Mouse (Mus musculus): ENCODE results near the gene Fam155a. TPM values are rescaled to one million over a fixed set of nuclear protein-coding genes. Genes with fewer than 3 reads are reported as not detected.

Fam155a gene
- polyA plus RNA-seq, 1 experiment from 2014 or later = 0.15 TPM

DNA sequence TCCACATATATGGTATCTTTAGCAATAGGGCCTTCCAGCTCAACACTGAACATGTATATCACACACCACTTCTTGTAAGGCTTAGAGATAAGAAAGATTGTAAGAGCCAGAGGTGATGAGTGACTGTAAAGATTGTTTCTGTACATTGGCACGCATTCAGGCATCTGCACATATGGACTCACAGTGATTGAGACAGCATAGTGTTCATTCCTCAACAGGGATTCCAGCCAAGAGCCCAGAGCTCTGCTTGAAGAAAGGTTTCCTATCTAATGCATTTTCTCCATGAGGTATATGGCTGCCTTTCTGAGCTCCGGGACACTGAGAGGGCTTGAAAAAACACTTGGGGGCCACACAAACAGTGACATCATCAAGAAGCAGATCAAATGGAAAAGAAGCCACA lies 438.2 kb downstream of the Fam155a start:
- H3K4me3 ChIP-seq (ENCODE audit: low read length) = no peak overlapping the region

DNA sequence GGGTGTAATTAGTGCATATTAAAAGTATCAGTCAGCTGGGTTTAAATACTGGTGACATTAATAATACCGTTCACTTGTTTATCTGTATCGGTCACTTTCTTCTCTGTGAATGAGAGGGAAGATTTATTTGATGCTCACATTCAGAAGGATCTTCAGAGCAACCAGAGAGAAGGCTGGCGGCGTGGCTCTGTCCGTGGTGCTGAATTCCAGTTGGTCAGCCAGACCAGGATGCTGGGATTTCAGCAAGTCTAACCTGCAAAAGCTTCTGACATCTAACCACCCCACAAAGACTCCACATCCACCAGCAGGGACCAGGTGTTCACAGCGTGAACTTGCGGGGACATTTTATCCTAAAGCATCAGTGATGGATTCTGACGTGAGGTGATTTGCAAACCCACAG lies 461.5 kb downstream of the Fam155a start:
- H3K9ac ChIP-seq (ENCODE audit: low read length) = no peak overlapping the region
- H3K9me3 ChIP-seq (ENCODE audit: control insufficient read depth, low read length) = no peaks in the 10 kb centered on the region
- H3K36me3 ChIP-seq (ENCODE audit: control insufficient read depth, insufficient read depth, low read length) = no peaks in the 10 kb centered on the region
- no peaks in the 10 kb centered on the region for H3K27me3 ChIP-seq (ENCODE audit: control insufficient read depth, insufficient read depth, low read depth, low read length)
- no peak for ATAC-seq (ENCODE audit: low read depth)
- H3K27ac ChIP-seq (ENCODE audit: low read length) = no peak overlapping the region
- no peak overlapping the region for H3K4me3 ChIP-seq (ENCODE audit: low read length)
- H3K4me1 ChIP-seq (replicated peaks; ENCODE audit: control insufficient read depth, insufficient read depth, low read length) = no peaks in the 10 kb centered on the region
- H3K4me2 ChIP-seq (ENCODE audit: low read depth, low read length) = no peak overlapping the region
- 25% methylated on average over 8 of the region's 8 CpGs for WGBS

More for the DNA sequence above, 438.2 kb downstream of the Fam155a start:
- Histone ChIP-seq H3K36me3 (ENCODE audit: control insufficient read depth, insufficient read depth, low read length) (no peaks in the 10 kb centered on the region), H3K4me1 (replicated peaks; ENCODE audit: control insufficient read depth, insufficient read depth, low read length) (no peaks in the 10 kb centered on the region), H3K4me2 (ENCODE audit: low read depth, low read length) (no peak overlapping the region), H3K9me3 (ENCODE audit: control insufficient read depth, low read length) (no peaks in the 10 kb centered on the region), H3K27me3 (ENCODE audit: control insufficient read depth, insufficient read depth, low read depth, low read length) (no peaks in the 10 kb centered on the region), H3K9ac (ENCODE audit: low read length) (no peak overlapping the region), H3K27ac (ENCODE audit: low read length) (no peak overlapping the region)
- WGBS = 43% methylated on average over 2 of the region's 2 CpGs
- peak; percentile 70; the same call in 1 of the 2 replicates for ATAC-seq (ENCODE audit: low read depth)

GRCm38 (mm10) chr8:9303526-9304135 lies 467.3 kb downstream of the Fam155a start:
- 68% methylated on average over 6 of the region's 6 CpGs for WGBS

GRCm38 (mm10) chr8:9295046-9295445 lies 475.9 kb downstream of the Fam155a start:
- H3K9ac ChIP-seq (ENCODE audit: low read length) = no peak overlapping the region
- no peak for ATAC-seq (ENCODE audit: low read depth)
- whole genome bisulfite sequencing = 49% methylated on average over 2 of the region's 2 CpGs

More at GRCm38 (mm10) chr8:9303526-9304135, 467.3 kb downstream of the Fam155a start:
- Histone ChIP-seq H3K27ac (ENCODE audit: low read length) (no peak overlapping the region), H3K4me1 (replicated peaks; ENCODE audit: control insufficient read depth, insufficient read depth, low read length) (no peaks in the 10 kb centered on the region), H3K4me2 (ENCODE audit: low read depth, low read length) (no peak overlapping the region), H3K4me3 (ENCODE audit: low read length) (no peak overlapping the region), H3K9me3 (ENCODE audit: control insufficient read depth, low read length) (no peaks in the 10 kb centered on the region), H3K36me3 (ENCODE audit: control insufficient read depth, insufficient read depth, low read length) (no peaks in the 10 kb centered on the region), H3K9ac (ENCODE audit: low read length) (no peak overlapping the region), H3K27me3 (ENCODE audit: control insufficient read depth, insufficient read depth, low read depth, low read length) (no peaks in the 10 kb centered on the region)
- ATAC-seq (ENCODE audit: low read depth) = no peak

DNA sequence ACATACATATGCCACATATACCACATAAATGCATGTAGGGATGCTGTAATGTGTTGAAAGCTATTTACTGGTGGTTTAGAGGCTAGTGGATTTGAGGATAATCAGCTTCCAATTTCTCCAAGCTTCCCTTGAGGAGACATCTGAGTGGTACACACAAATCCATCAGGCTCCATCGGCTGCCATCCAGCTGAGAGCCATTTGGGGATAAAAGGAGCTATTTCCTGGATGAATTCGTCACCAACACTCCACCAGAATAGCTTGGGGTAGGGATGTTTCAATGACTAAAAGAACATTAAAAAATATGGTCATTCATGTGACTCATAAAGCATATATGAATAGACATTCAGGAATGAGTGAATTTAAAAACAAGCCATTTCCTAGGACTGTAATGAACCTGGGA lies 478.4 kb downstream of the Fam155a start:
- no peak overlapping the region for H3K9ac ChIP-seq (ENCODE audit: low read length)
- no peak for ATAC-seq (ENCODE audit: low read depth)
- no peaks in the 10 kb centered on the region for H3K27me3 ChIP-seq (ENCODE audit: control insufficient read depth, insufficient read depth, low read depth, low read length)
- H3K9me3 ChIP-seq (ENCODE audit: control insufficient read depth, low read length) = no peaks in the 10 kb centered on the region
- WGBS = 51% methylated on average over 2 of the region's 2 CpGs
- no peak overlapping the region for H3K4me3 ChIP-seq (ENCODE audit: low read length)
- no peak overlapping the region for H3K4me2 ChIP-seq (ENCODE audit: low read depth, low read length)
- H3K27ac ChIP-seq (ENCODE audit: low read length) = no peak overlapping the region
- no peaks in the 10 kb centered on the region for H3K4me1 ChIP-seq (replicated peaks; ENCODE audit: control insufficient read depth, insufficient read depth, low read length)
- H3K36me3 ChIP-seq (ENCODE audit: control insufficient read depth, insufficient read depth, low read length) = no peaks in the 10 kb centered on the region

More at GRCm38 (mm10) chr8:9295046-9295445, 475.9 kb downstream of the Fam155a start:
- Histone ChIP-seq H3K27ac (ENCODE audit: low read length) (no peak overlapping the region), H3K4me1 (replicated peaks; ENCODE audit: control insufficient read depth, insufficient read depth, low read length) (no peaks in the 10 kb centered on the region), H3K27me3 (ENCODE audit: control insufficient read depth, insufficient read depth, low read depth, low read length) (no peaks in the 10 kb centered on the region), H3K36me3 (ENCODE audit: control insufficient read depth, insufficient read depth, low read length) (no peaks in the 10 kb centered on the region), H3K4me3 (ENCODE audit: low read length) (no peak overlapping the region), H3K4me2 (ENCODE audit: low read depth, low read length) (no peak overlapping the region), H3K9me3 (ENCODE audit: control insufficient read depth, low read length) (no peaks in the 10 kb centered on the region)

DNA sequence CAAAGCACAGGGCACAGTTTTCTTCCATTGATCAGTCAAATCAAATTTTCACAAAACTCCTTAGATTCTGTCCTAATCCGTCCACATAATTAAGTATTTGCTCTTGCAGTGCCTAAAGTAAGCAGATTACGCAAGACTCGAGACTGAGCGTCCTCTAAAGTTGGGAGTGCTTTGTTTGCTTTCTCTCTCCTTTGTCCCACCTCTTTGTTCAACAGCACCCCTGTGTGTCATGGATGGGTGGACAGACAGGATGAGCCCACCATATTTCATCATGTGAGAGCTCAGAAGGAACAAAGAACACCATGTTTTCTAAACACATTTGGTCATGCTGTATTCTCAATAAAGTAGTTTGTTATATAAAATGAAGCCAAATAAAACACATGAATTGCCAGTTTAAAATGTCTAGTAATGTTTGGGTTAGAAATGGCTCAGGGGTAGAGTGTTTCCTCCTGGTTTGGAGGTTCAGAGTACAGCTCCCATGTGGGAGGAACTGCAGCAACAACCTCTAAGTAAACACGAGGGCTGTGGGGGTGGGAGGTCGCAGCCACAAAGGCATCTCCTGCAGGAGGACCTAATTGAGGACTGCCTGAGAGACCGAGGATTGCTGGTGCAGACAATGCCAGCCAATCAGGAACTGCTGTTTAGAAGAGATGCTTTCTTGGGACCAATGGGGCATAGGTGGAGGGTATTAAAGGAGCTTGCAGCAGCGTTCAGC lies 482.8 kb downstream of the Fam155a start:
- Histone ChIP-seq H3K4me3 (ENCODE audit: low read length) (no peak overlapping the region), H3K9me3 (ENCODE audit: control insufficient read depth, low read length) (no peaks in the 10 kb centered on the region), H3K9ac (ENCODE audit: low read length) (no peak overlapping the region), H3K4me2 (ENCODE audit: low read depth, low read length) (no peak overlapping the region), H3K4me1 (replicated peaks; ENCODE audit: control insufficient read depth, insufficient read depth, low read length) (no peaks in the 10 kb centered on the region), H3K27me3 (ENCODE audit: control insufficient read depth, insufficient read depth, low read depth, low read length) (no peaks in the 10 kb centered on the region), H3K27ac (ENCODE audit: low read length) (no peak overlapping the region), H3K36me3 (ENCODE audit: control insufficient read depth, insufficient read depth, low read length) (no peaks in the 10 kb centered on the region)
- 18% methylated on average over 8 of the region's 8 CpGs for WGBS
- no peak for ATAC-seq (ENCODE audit: low read depth)

- Histone ChIP-seq H3K4me1 (replicated peaks; ENCODE audit: control insufficient read depth, insufficient read depth, low read length) (no peaks in the 10 kb centered on the region), H3K9ac (ENCODE audit: low read length) (no peak overlapping the region), H3K27ac (ENCODE audit: low read length) (no peak overlapping the region), H3K9me3 (ENCODE audit: control insufficient read depth, low read length) (no peaks in the 10 kb centered on the region), H3K4me2 (ENCODE audit: low read depth, low read length) (no peak overlapping the region), H3K36me3 (ENCODE audit: control insufficient read depth, insufficient read depth, low read length) (no peaks in the 10 kb centered on the region), H3K27me3 (ENCODE audit: control insufficient read depth, insufficient read depth, low read depth, low read length) (no peaks in the 10 kb centered on the region), H3K4me3 (ENCODE audit: low read length) (no peak overlapping the region)
- 65% methylated on average over 8 of the region's 8 CpGs for WGBS
- no peak for ATAC-seq (ENCODE audit: low read depth)
These were observed 496.8 kb downstream of the Fam155a start for GRCm38 (mm10) chr8:9274117-9274516.

GRCm38 (mm10) chr8:9264378-9264777 lies 506.6 kb downstream of the Fam155a start:
- no peak overlapping the region for H3K4me2 ChIP-seq (ENCODE audit: low read depth, low read length)
- H3K27me3 ChIP-seq (ENCODE audit: control insufficient read depth, insufficient read depth, low read depth, low read length) = no peaks in the 10 kb centered on the region
- no peaks in the 10 kb centered on the region for H3K4me1 ChIP-seq (replicated peaks; ENCODE audit: control insufficient read depth, insufficient read depth, low read length)
- 80% methylated on average over 8 of the region's 8 CpGs for WGBS
- H3K4me3 ChIP-seq (ENCODE audit: low read length) = no peak overlapping the region
- no peak overlapping the region for H3K9ac ChIP-seq (ENCODE audit: low read length)
- H3K36me3 ChIP-seq (ENCODE audit: control insufficient read depth, insufficient read depth, low read length) = no peaks in the 10 kb centered on the region
- ATAC-seq (ENCODE audit: low read depth) = no peak
- no peaks in the 10 kb centered on the region for H3K9me3 ChIP-seq (ENCODE audit: control insufficient read depth, low read length)
- no peak overlapping the region for H3K27ac ChIP-seq (ENCODE audit: low read length)

- Histone ChIP-seq H3K27ac (ENCODE audit: low read length) (no peak overlapping the region), H3K9ac (ENCODE audit: low read length) (no peak overlapping the region), H3K4me2 (ENCODE audit: low read depth, low read length) (no peak overlapping the region), H3K36me3 (ENCODE audit: control insufficient read depth, insufficient read depth, low read length) (no peaks in the 10 kb centered on the region), H3K4me1 (replicated peaks; ENCODE audit: control insufficient read depth, insufficient read depth, low read length) (no peaks in the 10 kb centered on the region), H3K4me3 (ENCODE audit: low read length) (no peak overlapping the region), H3K27me3 (ENCODE audit: control insufficient read depth, insufficient read depth, low read depth, low read length) (no peaks in the 10 kb centered on the region), H3K9me3 (ENCODE audit: control insufficient read depth, low read length) (no peaks in the 10 kb centered on the region)
- no peak for ATAC-seq (ENCODE audit: low read depth)
- WGBS = 57% methylated on average over 8 of the region's 8 CpGs
These were observed 509.4 kb downstream of the Fam155a start for GRCm38 (mm10) chr8:9261527-9261926.

Data from lung, embryonic 16.5 days (tissue).